Mouse (Mus musculus): ENCODE data around the gene Sh2d1b1. TPM values are rescaled to one million over a fixed set of nuclear protein-coding genes. Genes with fewer than 3 reads are reported as not detected.
"Not testable (repeated sequence)": the region's sequence is repeated elsewhere in the genome, so short reads cannot be mapped to it uniquely, and the experiment has no call there.

Gene Sh2d1b1
- 0.18 TPM in 2 replicates for polyA plus RNA-seq (2015; fragmentation: Nextera tagmentation; extraction: Ambion mirVana)

DNA sequence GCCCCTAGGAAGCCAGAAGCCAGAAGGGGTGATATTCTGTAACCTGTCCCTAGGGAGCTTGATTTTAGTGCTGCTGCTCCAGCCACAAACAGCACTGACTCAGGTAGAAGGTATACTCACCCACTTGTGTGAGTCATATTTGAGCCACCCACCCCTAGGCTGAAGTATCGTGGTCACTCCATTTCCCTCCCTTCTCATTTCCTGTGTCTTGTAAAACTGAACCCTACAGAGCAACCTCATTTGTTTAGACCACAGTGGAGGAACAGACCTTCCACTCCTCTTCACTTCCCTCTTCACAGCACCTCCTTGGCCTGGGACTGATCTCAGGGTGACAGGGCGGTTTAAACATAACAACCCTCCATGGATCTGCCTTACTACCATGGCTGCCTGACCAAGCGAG is at the start of gene Sh2d1b1:
TSS of gene Sh2d1b1 (plus strand) at position 305 of the 400 bp plus-strand sequence.
- H3K4me2 ChIP-seq (replicated peaks; ENCODE audit: low read depth) = no peak within 1 kb of the TSS
- no peak within 1 kb of the TSS for H3K9ac ChIP-seq (ENCODE audit: low read length)
- TF ChIP-seq CTCF (IDR thresholded peaks at IDR 0.05; ENCODE audit: low read depth) (no peak), EP300 (optimal IDR thresholded peaks at IDR 0.05) (no peak)
- DNase-seq (ENCODE audit: low spot score) = no peak
- no peaks in the 10 kb centered on the region for H3K27me3 ChIP-seq (ENCODE audit: control insufficient read depth, insufficient read depth, low read length)
- no peaks in the 10 kb centered on the region for H3K4me1 ChIP-seq (replicated peaks; ENCODE audit: control insufficient read depth, insufficient read depth)
- 0 out of 2 replicates have a peak, but pooled peaks cover 2% of the 10 kb centered on the region for H3K9me3 ChIP-seq (ENCODE audit: control insufficient read depth, low read length)
- no peak within 1 kb of the TSS for H3K4me3 ChIP-seq (ENCODE audit: low read depth, low read length)
- ATAC-seq (ENCODE audit: low FRiP score, low TSS enrichment) = no peak
- no peak within 1 kb of the TSS for H3K27ac ChIP-seq (replicated peaks)
- no peaks in the 10 kb centered on the region for H3K36me3 ChIP-seq (ENCODE audit: control insufficient read depth, insufficient read depth, low read length)
- 86% methylated on average over 2 of the region's 3 CpGs for WGBS

DNA sequence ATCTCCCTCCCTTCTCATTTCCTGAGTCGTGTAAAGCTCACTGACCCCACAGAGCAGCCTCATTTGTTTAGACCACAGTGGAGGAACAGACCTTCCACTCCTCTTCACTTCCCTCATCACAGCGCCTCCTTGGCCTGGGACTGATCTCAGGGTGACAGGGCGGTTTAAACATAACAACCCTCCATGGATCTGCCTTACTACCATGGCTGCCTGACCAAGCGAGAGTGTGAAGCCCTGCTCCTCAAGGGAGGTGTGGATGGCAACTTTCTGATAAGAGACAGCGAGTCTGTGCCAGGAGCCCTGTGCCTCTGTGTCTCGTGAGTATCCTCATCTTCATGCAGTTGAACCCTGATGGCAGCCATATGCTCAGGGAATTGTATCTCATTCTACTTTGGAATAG is 44.4 kb upstream of the Sh2d1b1 start, which contains the start of gene Sh2d1b2:
TSS of gene Sh2d1b2 (plus strand) at position 62 of the 400 bp plus-strand sequence.
- not testable (repeated sequence) for H3K4me2 ChIP-seq (replicated peaks; ENCODE audit: low read depth); H3K9me3 ChIP-seq (ENCODE audit: control insufficient read depth, low read length); DNase-seq (ENCODE audit: low spot score); ATAC-seq (ENCODE audit: low FRiP score, low TSS enrichment); H3K36me3 ChIP-seq (ENCODE audit: control insufficient read depth, insufficient read depth, low read length); H3K27me3 ChIP-seq (ENCODE audit: control insufficient read depth, insufficient read depth, low read length); H3K9ac ChIP-seq (ENCODE audit: low read length); H3K4me3 ChIP-seq (ENCODE audit: low read depth, low read length); H3K4me1 ChIP-seq (replicated peaks; ENCODE audit: control insufficient read depth, insufficient read depth); H3K27ac ChIP-seq (replicated peaks)
- WGBS = 62% methylated on average over 5 of the region's 6 CpGs

DNA sequence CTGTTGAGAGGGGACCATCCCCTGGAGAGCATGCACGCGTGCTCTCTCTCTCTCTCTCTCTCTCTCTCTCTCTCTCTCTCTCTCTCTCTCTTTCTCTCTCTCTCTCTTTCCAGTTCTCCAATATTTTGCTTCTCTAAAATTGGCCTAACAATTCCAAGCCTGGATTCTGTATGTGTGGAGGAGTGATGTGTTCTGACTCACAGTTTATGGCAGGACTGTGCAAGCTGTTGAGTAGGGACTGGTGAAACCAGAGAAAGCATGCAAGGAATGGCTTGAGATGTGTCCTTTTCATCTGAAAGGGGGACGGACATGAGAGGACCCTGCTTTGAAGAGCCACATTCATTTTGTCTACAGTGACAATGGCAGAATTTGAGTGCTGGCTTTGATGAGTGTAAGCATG is 32.1 kb upstream of the Sh2d1b1 start:
- H3K27ac ChIP-seq (replicated peaks) = no peak overlapping the region
- ATAC-seq (ENCODE audit: low FRiP score, low TSS enrichment) (no peak), DNase-seq (ENCODE audit: low spot score) (no peak)
- no peak for TF ChIP-seq CTCF (IDR thresholded peaks at IDR 0.05; ENCODE audit: low read depth)
- H3K4me1 ChIP-seq (replicated peaks; ENCODE audit: control insufficient read depth, insufficient read depth) = no peaks in the 10 kb centered on the region
- H3K4me3 ChIP-seq (ENCODE audit: low read depth, low read length) = no peak overlapping the region
- WGBS = 81% methylated on average over 3 of the region's 3 CpGs
- no peak overlapping the region for H3K9ac ChIP-seq (ENCODE audit: low read length)
- H3K9me3 ChIP-seq (ENCODE audit: control insufficient read depth, low read length) = no peaks in the 10 kb centered on the region
- no peaks in the 10 kb centered on the region for H3K27me3 ChIP-seq (ENCODE audit: control insufficient read depth, insufficient read depth, low read length)
- no peak overlapping the region for H3K4me2 ChIP-seq (replicated peaks; ENCODE audit: low read depth)
- H3K36me3 ChIP-seq (ENCODE audit: control insufficient read depth, insufficient read depth, low read length) = no peaks in the 10 kb centered on the region

DNA sequence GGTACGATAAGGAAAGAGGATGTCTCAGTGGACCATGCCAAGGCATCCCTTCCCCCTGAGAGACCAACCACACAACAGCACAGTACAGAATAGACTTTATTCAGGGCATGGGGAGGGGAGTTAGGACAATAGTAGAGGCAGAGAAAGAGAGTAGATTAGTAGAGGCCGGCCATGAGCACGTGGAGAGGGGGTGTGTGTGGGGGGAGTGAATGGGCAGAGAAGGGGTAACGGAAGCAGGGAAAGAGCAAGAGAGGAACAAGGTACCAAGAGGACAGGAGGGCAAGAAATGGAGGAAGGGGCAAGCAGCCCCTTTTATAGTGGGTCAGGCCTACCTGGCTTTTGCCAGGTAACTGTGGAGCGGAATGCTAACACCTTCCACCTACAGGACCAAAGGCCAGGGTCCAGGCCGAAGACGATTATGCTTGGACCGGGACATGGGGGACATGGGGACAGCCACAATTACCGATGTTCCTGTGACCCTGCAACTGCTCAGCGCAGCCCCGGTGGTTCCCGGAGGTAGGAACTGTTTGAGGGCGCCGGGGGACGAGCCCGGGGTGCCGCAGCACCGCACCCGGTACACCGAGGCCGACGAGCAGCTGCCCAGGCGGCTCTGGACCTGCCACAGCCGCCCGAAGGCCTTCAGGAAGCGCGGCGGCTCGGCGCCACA is 22.1 kb upstream of the Sh2d1b1 start:
- Histone ChIP-seq H3K27me3 (ENCODE audit: control insufficient read depth, insufficient read depth, low read length) (no peaks in the 10 kb centered on the region), H3K36me3 (ENCODE audit: control insufficient read depth, insufficient read depth, low read length) (no peaks in the 10 kb centered on the region), H3K9ac (ENCODE audit: low read length) (peak overlapping the region; percentile 83), H3K4me1 (replicated peaks; ENCODE audit: control insufficient read depth, insufficient read depth) (no peaks in the 10 kb centered on the region), H3K4me2 (replicated peaks; ENCODE audit: low read depth) (peak overlapping the region; percentile 66), H3K9me3 (ENCODE audit: control insufficient read depth, low read length) (no peaks in the 10 kb centered on the region), H3K4me3 (ENCODE audit: low read depth, low read length) (peak overlapping the region; percentile 66), H3K27ac (replicated peaks) (peak overlapping the region; percentile 45; the same call in 1 of the 2 replicates)
- DNase-seq (ENCODE audit: low spot score) = no peak
- WGBS = 30% methylated on average over 29 of the region's 30 CpGs
- peak; percentile 60; the same call in 1 of the 2 replicates for ATAC-seq (ENCODE audit: low FRiP score, low TSS enrichment)
- TF ChIP-seq EP300 (optimal IDR thresholded peaks at IDR 0.05) (no peak), CTCF (IDR thresholded peaks at IDR 0.05; ENCODE audit: low read depth) (no peak)

DNA sequence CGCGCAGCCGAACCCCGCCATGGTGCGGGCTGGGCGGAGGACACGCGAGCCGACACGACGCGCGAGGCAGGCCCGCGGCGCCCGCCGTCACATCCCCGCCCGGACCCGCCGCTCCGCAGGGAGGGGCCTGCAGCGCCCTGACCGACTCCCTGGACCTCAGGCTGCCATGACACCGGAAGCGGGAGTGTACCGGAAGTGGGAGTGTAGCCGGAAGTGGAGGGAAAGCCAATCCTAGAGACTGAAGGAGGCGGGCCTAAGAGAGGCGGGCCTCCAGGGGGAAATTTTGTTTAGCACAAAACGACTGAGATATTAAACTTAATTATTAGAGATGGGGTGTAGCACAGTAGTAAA is 21.6 kb upstream of the Sh2d1b1 start:
- Histone ChIP-seq H3K4me3 (ENCODE audit: low read depth, low read length) (peak overlapping the region; percentile 66), H3K27ac (replicated peaks) (peak overlapping the region; percentile 45; the same call in 1 of the 2 replicates), H3K27me3 (ENCODE audit: control insufficient read depth, insufficient read depth, low read length) (no peaks in the 10 kb centered on the region), H3K4me2 (replicated peaks; ENCODE audit: low read depth) (peak overlapping the region; percentile 66), H3K9ac (ENCODE audit: low read length) (peak overlapping the region; percentile 83), H3K36me3 (ENCODE audit: control insufficient read depth, insufficient read depth, low read length) (no peaks in the 10 kb centered on the region), H3K4me1 (replicated peaks; ENCODE audit: control insufficient read depth, insufficient read depth) (no peaks in the 10 kb centered on the region), H3K9me3 (ENCODE audit: control insufficient read depth, low read length) (no peaks in the 10 kb centered on the region)
- TF ChIP-seq EP300 (optimal IDR thresholded peaks at IDR 0.05) = no peak
- no peak for TF ChIP-seq CTCF (IDR thresholded peaks at IDR 0.05; ENCODE audit: low read depth)
- DNase-seq (ENCODE audit: low spot score) (peak; percentile 87), ATAC-seq (ENCODE audit: low FRiP score, low TSS enrichment) (peak; percentile 100)
- WGBS = 5% methylated on average over 32 of the region's 32 CpGs

DNA sequence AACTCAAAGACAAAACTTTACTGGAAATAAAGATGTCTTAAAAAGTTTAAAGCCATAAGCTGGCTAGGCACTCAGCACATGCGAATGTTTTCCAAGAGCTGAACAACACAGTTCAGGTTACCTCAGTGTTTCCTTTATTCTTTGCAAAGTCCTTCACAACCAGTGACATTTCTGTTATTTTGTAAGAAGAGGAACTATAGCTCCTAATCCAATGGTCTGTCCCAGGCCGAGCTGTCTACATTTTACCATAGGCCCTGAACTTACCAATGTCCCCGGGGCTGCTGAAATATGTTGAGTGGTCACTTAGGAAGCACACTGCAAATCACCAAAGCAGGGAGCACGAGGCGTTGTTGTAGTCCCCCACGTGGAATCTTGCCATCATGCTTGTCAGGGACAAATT is 6.8 kb upstream of the Sh2d1b1 start:
- no peak for TF ChIP-seq EP300 (optimal IDR thresholded peaks at IDR 0.05)
- Histone ChIP-seq H3K27ac (replicated peaks) (no peak overlapping the region), H3K4me2 (replicated peaks; ENCODE audit: low read depth) (no peak overlapping the region), H3K36me3 (ENCODE audit: control insufficient read depth, insufficient read depth, low read length) (no peaks in the 10 kb centered on the region), H3K9me3 (ENCODE audit: control insufficient read depth, low read length) (no peaks in the 10 kb centered on the region), H3K27me3 (ENCODE audit: control insufficient read depth, insufficient read depth, low read length) (no peaks in the 10 kb centered on the region), H3K4me3 (ENCODE audit: low read depth, low read length) (no peak overlapping the region), H3K4me1 (replicated peaks; ENCODE audit: control insufficient read depth, insufficient read depth) (no peaks in the 10 kb centered on the region), H3K9ac (ENCODE audit: low read length) (no peak overlapping the region)
- no peak for DNase-seq (ENCODE audit: low spot score)
- no peak for ATAC-seq (ENCODE audit: low FRiP score, low TSS enrichment)
- WGBS = 84% methylated on average over 6 of the region's 6 CpGs
